Mouse (Mus musculus) CH12.LX (cell line): ENCODE measurements at regions not wholly inside any gene's neighbourhood (a gene's known extent, or its start where the extent isn't known, plus 50 kb on each side); places are given as distances from the start of the nearest gene placed in this dataset.

Experiments
- DNase-seq: peaks from one replicate; pipeline ENCODE4 v3.0.0-alpha.2; 2013; ENCODE audit errors: extremely low read depth
- H3K27ac ChIP-seq: 2 replicates; pipeline ENCODE4 v1.5.1; 2012; ENCODE audit warnings: low read depth, mild to moderate bottlenecking, control low read depth, moderate library complexity; ENCODE audit not compliant: insufficient read depth
- H3K27me3 ChIP-seq: replicated peaks from 2 replicates; pipeline ENCODE3; 2012; ENCODE audit warnings: inconsistent platforms
- H3K36me3 ChIP-seq, 2 experiments: replicated peaks in 1 of 2; 2 replicates each; pipeline versions ENCODE3 to v1.6.1; 2012; ENCODE audit warnings: inconsistent platforms in 1 of 2, low read length in 1 of 2, mild to moderate bottlenecking in 1 of 2, mixed read lengths in 1 of 2, moderate library complexity in 1 of 2; ENCODE audit not compliant: control insufficient read depth in 1 of 2, insufficient read depth in 1 of 2
- H3K4me1 ChIP-seq, 2 experiments: 2 replicates each; pipeline ENCODE4 v1.6.1; 2012; ENCODE audit warnings: inconsistent platforms in 1 of 2, moderate library complexity in 1 of 2; ENCODE audit not compliant: insufficient read depth in 2 of 2, control insufficient read depth in 1 of 2
- H3K4me2 ChIP-seq: 2 replicates; pipeline ENCODE4 v1.6.1; 2012; ENCODE audit warnings: low read depth, mild to moderate bottlenecking, control low read depth; ENCODE audit not compliant: poor library complexity, insufficient read depth, severe bottlenecking
- H3K4me3 ChIP-seq, 3 experiments: fragments of 150-350 bp in 1 of 3; sonication (generic) in 1 of 3; replicated peaks in 1 of 3; 2 replicates each; pipeline versions ENCODE3 to v1.5.1; 2011 to 2012; ENCODE audit warnings: low read depth in 2 of 3, low read length in 2 of 3, mild to moderate bottlenecking in 2 of 3, moderate library complexity in 2 of 3, control low read depth in 1 of 3, improper control_type of control experiment in 1 of 3, inconsistent platforms in 1 of 3, mixed read lengths in 1 of 3; ENCODE audit not compliant: poor library complexity in 1 of 3
- H3K79me2 ChIP-seq: replicated peaks from 2 replicates; pipeline ENCODE4 v1.6.1; 2012; ENCODE audit warnings: mild to moderate bottlenecking, moderate library complexity; ENCODE audit not compliant: control insufficient read depth, poor library complexity, insufficient read depth, severe bottlenecking; ENCODE audit errors: extremely low read depth
- H3K9ac ChIP-seq: 2 replicates; pipeline ENCODE4 v1.6.1; 2012; ENCODE audit warnings: low read depth, mild to moderate bottlenecking, control low read depth, moderate library complexity; ENCODE audit not compliant: insufficient read depth
- H3K9me3 ChIP-seq: replicated peaks from 2 replicates; pipeline ENCODE3; 2012; ENCODE audit warnings: low read length, inconsistent platforms, mixed read lengths
- BHLHE40 ChIP-seq: IDR thresholded peaks from 2 replicates; pipeline ENCODE4 v1.6.1; 2011; ENCODE audit warnings: mild to moderate bottlenecking, low read depth, low read length, improper control_type of control experiment
- CHD1 ChIP-seq: IDR thresholded peaks from 2 replicates; pipeline ENCODE4 v1.6.1; 2012; ENCODE audit warnings: low read depth, low read length, improper control_type of control experiment, inconsistent platforms
- CHD2 ChIP-seq: IDR thresholded peaks from 2 replicates; pipeline ENCODE4 v1.6.1; 2011; ENCODE audit warnings: low read length, improper control_type of control experiment
- E2F4 ChIP-seq: IDR thresholded peaks from 2 replicates; pipeline ENCODE4 v1.6.1; 2011; ENCODE audit warnings: low read depth, low read length, improper control_type of control experiment; ENCODE audit not compliant: insufficient replicate concordance
- ELF1 ChIP-seq: IDR thresholded peaks from 2 replicates; pipeline ENCODE4 v1.6.1; 2014; ENCODE audit warnings: low read depth, mild to moderate bottlenecking, inconsistent platforms, low read length, improper control_type of control experiment
- EP300 ChIP-seq: IDR thresholded peaks from 2 replicates; pipeline ENCODE4 v1.6.1; 2011; ENCODE audit warnings: low read length, improper control_type of control experiment
- GABPA ChIP-seq: IDR thresholded peaks from 2 replicates; pipeline ENCODE4 v1.6.1; 2012; ENCODE audit warnings: low read depth, low read length, improper control_type of control experiment, inconsistent platforms; ENCODE audit not compliant: insufficient replicate concordance
- HCFC1 ChIP-seq: IDR thresholded peaks from 2 replicates; pipeline ENCODE4 v1.6.1; 2012; ENCODE audit warnings: low read depth, mild to moderate bottlenecking, inconsistent platforms, low read length, improper control_type of control experiment
- JUN ChIP-seq: IDR thresholded peaks from 2 replicates; pipeline ENCODE4 v1.6.1; 2011; ENCODE audit warnings: low read depth, mild to moderate bottlenecking, low read length, improper control_type of control experiment, moderate library complexity; ENCODE audit not compliant: insufficient read depth
- MAFK ChIP-seq: IDR thresholded peaks from 2 replicates; pipeline ENCODE4 v1.6.1; 2011; ENCODE audit warnings: low read length, improper control_type of control experiment; ENCODE audit not compliant: insufficient replicate concordance
- MAX ChIP-seq: IDR thresholded peaks from 2 replicates; pipeline ENCODE4 v1.6.1; 2011; ENCODE audit warnings: low read length, improper control_type of control experiment
- MEF2A ChIP-seq: IDR thresholded peaks from 2 replicates; pipeline ENCODE4 v1.6.1; 2014; ENCODE audit warnings: low read depth, mild to moderate bottlenecking, inconsistent platforms, low read length, improper control_type of control experiment, borderline replicate concordance
- MYC ChIP-seq: IDR thresholded peaks from 2 replicates; pipeline ENCODE4 v1.6.1; 2011; ENCODE audit warnings: low read depth, mild to moderate bottlenecking, improper control_type of control experiment, low read length
- NRF1 ChIP-seq: IDR thresholded peaks from 2 replicates; pipeline ENCODE4 v1.6.1; 2014; ENCODE audit warnings: low read depth, mild to moderate bottlenecking, inconsistent platforms, low read length, improper control_type of control experiment, moderate library complexity
- POLR2AphosphoS2 ChIP-seq: IDR thresholded peaks from 2 replicates; pipeline ENCODE4 v1.6.1; 2011; ENCODE audit warnings: low read depth, low read length, improper control_type of control experiment
- RAD21 ChIP-seq: IDR thresholded peaks from 2 replicates; pipeline ENCODE4 v1.6.1; 2011; ENCODE audit warnings: low read depth, mild to moderate bottlenecking, low read length, improper control_type of control experiment, moderate library complexity
- RCOR1 ChIP-seq: conservative IDR thresholded peaks from 2 replicates; pipeline ENCODE4 v1.6.1; 2012; ENCODE audit warnings: low read depth, mild to moderate bottlenecking, inconsistent platforms, low read length, improper control_type of control experiment
- SMC3 ChIP-seq: IDR thresholded peaks from 2 replicates; pipeline ENCODE4 v1.6.1; 2011; ENCODE audit warnings: low read depth, low read length, improper control_type of control experiment
- TCF12 ChIP-seq: IDR thresholded peaks from 2 replicates; pipeline ENCODE4 v1.6.1; 2014; ENCODE audit warnings: low read depth, mild to moderate bottlenecking, inconsistent platforms, low read length, improper control_type of control experiment
- USF2 ChIP-seq: conservative IDR thresholded peaks from 2 replicates; pipeline ENCODE4 v1.6.1; 2011; ENCODE audit warnings: low read depth, low read length, improper control_type of control experiment
- ZC3H11A ChIP-seq: IDR thresholded peaks from 2 replicates; pipeline ENCODE4 v1.6.1; 2012; ENCODE audit warnings: low read depth, mild to moderate bottlenecking, inconsistent platforms, low read length, improper control_type of control experiment
- ZKSCAN1 ChIP-seq: IDR thresholded peaks from 2 replicates; pipeline ENCODE4 v1.6.1; 2012; ENCODE audit warnings: low read depth, inconsistent platforms, low read length, improper control_type of control experiment, borderline replicate concordance
- dilution Hi-C: fragments of 300-500 bp; cut with MboI; formaldehyde crosslinking; loops from 2 replicates; pipeline ENCODE4 v1.14.3; 2020; ENCODE audit warnings: low sequenced_read_pairs; ENCODE audit not compliant: extremely low pct_unique_long_range_greater_than_20kb, extremely low pct_ligation_motif_present
- in situ Hi-C: fragments of 300-500 bp; cut with MboI; formaldehyde crosslinking; loops from 3 replicates; pipeline ENCODE4 v1.14.3; 2019; ENCODE audit warnings: low sequenced_read_pairs, low pct_ligation_motif_present, low pct_unique_long_range_greater_than_20kb, mixed read lengths

DNA sequence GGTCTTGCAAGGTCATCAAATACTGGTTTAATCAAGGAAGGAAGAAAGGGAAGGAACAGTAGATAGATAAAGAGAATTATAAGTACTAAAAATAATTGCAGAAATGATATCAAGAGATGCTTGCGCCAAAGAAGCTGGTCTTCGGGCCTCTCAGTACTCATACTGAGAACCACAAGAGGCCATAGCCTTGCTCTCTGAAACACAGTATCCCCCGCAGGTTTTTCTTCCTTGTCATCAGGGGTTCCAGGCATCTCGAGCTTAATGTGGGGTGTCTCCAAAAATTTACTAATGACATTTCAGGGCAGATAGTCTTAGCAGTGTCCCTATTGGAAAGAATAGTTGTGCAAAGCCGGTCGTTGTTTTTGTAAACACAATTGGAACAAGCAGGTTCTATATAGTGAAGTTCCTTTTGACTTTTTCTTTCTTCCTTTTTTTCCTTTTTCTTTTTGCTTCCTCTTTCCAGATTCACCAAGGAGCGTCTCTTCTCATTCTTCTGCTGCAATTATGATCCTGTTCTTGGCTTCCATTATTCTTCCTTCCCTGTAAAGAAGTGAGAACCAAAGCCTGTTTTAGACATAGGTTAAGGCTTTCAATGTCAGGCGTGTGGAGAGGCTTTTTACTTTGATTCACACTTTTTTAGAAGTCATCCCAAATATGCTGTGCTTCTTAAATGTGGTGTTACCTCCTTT, 211.5 kb upstream of the Tle1 start:
- Histone ChIP-seq H3K79me2 (no peaks in the 10 kb centered on the region), H3K9ac (no peak overlapping the region), H3K4me1 (no peaks in the 10 kb centered on the region), H3K27ac (no peak overlapping the region)
- dilution Hi-C loops (no loop called here), in situ Hi-C loops (no loop called here)
- TF ChIP-seq JUN, result no peak
- TF ChIP-seq RAD21, result no peak
- peak; percentile 56 for TF ChIP-seq EP300
- no peak for TF ChIP-seq ELF1
- TF ChIP-seq RCOR1, result no peak
- TF ChIP-seq MAX, result no peak
- no peak for TF ChIP-seq ZC3H11A
- TF ChIP-seq, all 38 proteins: peak for 1
- Histone ChIP-seq H3K4me3 (no peak overlapping the region), H3K4me2 (no peak overlapping the region; the same call in 1 of the 2 replicates), H3K9me3 (peaks cover 24% of the 10 kb centered on the region), H3K27me3 (no peaks in the 10 kb centered on the region), H3K36me3 (no peaks in the 10 kb centered on the region)
- DNase-seq, result no peak

- H3K27ac ChIP-seq, result no peak overlapping the region
- H3K4me1 ChIP-seq, result no peaks in the 10 kb centered on the region
- no peaks in the 10 kb centered on the region for H3K27me3 ChIP-seq
- dilution Hi-C loops (no loop called here), in situ Hi-C loops (no loop called here)
- no peak overlapping the region for H3K4me3 ChIP-seq
- TF ChIP-seq GABPA (no peak), NRF1 (no peak), HCFC1 (no peak), MEF2A (no peak), CHD1 (no peak), USF2 (no peak), RCOR1 (no peak), ZKSCAN1 (no peak), SMC3 (no peak), TCF12 (no peak), MYC (no peak), MAX (no peak), CHD2 (no peak), POLR2AphosphoS2 (no peak), BHLHE40 (no peak), MAFK (no peak), E2F4 (no peak)
- H3K79me2 ChIP-seq, result no peaks in the 10 kb centered on the region
- no peak for DNase-seq
- no peak overlapping the region for H3K9ac ChIP-seq
- no peak overlapping the region for H3K4me2 ChIP-seq
- H3K36me3 ChIP-seq, result no peaks in the 10 kb centered on the region
- H3K9me3 ChIP-seq, result peaks cover 24% of the 10 kb centered on the region
These were observed 210.6 kb upstream of the Tle1 start for GRCm38 (mm10) chr4:72411343-72411742.
